Mouse (Mus musculus): Measurements from ENCODE around the gene Fads3.

GRCm38 (mm10) chr19:10067701-10068100 lies 26.3 kb downstream of the Fads3 start:
- TF ChIP-seq EP300 (IDR thresholded peaks at IDR 0.05) (no peak), CTCF (IDR thresholded peaks at IDR 0.05) (no peak)

Data from lung, postnatal 0 days (tissue).